Mouse (Mus musculus): ENCODE results near the gene Cdkn2d.
"Not testable (repeated sequence)": the region's sequence is repeated elsewhere in the genome, so short reads cannot be mapped to it uniquely, and the experiment has no call there.

Gene Cdkn2d

DNA sequence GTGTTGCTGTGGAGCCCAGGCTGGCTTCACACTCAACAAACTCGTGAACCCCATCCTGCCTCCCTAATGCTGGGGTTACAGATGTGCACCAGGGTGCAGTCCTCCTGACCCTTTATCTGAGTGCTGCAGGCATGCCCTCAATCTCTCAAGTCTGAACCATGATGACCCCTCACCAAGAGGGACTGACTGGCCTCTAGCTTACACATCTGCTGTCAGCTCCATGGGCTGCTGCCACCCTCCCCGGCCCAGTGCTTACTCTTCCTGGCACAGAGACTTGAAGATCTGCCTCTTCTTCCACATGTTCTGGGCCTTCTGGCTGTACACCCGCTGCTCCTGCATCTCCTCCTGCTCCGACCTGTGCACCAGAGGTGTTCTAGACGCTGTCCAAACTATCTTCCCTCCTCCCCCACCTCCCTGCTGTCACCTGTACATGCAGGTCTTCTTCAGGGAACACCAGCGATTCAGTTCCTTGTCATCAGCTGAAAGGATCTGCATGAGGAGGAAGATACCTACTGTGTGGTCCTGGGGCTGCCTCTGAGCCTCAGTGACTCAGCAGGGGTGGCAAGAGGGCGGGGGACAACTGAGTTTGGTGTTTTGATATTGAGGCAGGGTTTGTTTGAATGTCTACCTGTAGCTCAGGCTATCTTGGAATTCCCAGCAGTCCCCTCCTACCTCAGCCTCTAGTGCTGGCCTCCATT, 16.0 kb downstream of the Cdkn2d start:
- DNase-seq (ENCODE audit: low read depth) = no peak

DNA sequence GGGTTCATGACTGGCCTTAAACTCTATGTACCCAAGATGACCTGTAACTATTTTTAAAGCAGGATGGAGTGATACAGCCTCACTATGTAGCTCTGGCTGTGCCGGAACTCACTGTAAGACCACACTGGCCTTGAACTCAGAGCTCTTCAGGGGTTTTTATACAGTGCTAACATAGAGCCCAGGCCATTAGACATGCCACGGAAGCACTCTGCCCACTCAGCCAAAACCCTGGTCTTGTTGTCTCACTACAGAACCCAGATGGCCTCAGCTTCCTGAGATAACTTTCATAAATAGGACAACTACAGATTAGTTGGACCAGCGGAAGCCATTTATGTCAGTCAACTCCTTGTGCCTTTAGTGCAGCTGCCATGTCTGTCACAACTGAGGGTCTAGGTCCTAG, 16.9 kb downstream of the Cdkn2d start:
- no peak for DNase-seq (ENCODE audit: low read depth)

DNA sequence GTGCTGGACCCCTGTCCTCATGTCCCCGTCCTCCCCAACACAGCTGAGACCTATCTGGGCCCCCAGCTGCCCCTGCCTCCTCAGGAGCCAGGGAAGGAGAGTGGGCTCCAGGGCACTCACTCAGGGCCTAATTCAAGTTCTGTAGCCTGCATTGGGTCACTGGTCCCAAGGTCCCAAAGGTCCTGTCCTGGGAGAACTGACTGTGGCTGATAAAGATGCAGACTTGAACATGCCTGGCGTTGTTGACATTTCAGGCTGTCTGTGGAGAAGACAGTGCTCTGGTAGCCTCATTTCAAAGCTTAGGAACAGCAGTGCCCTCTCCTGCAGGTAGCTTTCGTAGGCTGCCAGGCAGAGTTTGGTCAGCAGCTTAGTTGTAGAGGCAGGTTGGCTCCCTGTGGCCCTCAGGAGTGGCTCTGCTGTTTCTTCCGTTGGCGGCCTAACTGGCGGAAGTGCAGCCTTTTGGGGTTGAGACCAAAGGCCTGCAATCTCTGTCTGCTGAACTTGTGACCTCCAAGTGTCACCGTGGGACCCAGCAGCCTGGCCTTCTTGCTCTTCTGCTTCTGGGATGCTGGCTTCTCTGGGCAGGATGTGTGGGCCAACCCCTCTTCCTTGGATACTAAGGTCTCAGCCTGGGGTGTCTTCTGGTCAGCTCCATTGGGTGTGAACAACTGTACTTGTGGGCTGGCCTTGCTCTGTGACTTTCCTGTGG, 17.5 kb downstream of the Cdkn2d start:
- DNase-seq (ENCODE audit: low read depth) = no peak

DNA sequence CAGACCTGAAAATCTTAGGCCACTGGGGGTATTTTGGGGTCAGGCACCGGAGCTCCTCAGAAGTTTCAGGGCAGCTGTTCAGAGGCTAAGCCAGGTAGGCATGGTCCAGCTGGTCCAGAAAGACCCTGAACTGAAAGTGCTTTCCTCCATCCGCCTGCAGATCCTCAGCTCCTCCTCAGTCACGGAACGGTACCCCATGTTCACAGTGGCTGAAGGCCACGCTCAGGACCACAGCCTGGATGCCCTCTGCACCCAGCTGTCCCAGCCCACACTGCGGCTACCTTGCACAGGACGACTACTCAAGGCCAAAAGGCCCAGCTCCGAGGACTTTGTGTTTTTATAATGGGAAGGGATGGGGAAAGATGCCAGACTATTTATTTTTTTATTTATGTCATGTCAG, 18.1 kb downstream of the Cdkn2d start:
- DNase-seq (ENCODE audit: low read depth) = no peak

DNA sequence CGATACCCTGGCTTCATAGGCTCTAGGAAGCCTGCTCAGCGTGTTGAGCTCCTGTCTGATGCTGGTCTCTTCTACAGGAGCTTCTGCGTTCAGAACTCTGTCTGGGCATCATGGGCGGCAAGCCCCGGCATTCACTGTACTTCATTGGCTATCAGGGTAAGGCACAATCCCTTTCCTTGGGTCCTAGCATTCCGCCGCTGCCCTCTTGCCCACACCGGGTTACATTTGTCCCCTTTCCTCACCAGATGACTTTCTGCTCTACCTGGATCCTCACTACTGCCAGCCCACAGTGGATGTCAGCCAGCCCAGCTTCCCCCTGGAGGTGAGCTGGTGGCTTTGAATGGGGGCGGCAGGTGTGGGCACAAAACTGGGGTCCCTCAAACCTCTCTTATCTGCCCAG, 18.8 kb downstream of the Cdkn2d start:
- no peak for DNase-seq (ENCODE audit: low read depth)

DNA sequence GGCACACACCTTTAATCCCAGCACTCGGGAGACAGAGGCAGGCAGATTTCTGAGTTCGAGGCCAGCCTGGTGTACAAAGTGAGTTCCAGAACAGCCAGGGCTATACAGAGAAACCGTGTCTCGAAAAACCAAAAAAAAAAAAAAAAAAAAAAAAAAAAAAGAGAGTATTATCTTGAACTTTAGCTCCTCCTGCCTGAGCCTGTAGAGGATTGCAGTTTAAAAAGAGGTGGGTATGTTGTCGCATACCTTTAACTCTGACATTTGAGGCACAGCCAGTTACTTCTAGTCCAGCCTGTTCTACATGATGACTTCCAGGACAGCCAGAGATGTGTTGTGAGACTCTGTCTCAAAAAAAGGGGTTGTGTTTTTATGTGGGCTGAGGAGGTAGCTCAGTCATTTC, 21.6 kb downstream of the Cdkn2d start:
- DNase-seq (ENCODE audit: low read depth) = not testable (repeated sequence)

DNA sequence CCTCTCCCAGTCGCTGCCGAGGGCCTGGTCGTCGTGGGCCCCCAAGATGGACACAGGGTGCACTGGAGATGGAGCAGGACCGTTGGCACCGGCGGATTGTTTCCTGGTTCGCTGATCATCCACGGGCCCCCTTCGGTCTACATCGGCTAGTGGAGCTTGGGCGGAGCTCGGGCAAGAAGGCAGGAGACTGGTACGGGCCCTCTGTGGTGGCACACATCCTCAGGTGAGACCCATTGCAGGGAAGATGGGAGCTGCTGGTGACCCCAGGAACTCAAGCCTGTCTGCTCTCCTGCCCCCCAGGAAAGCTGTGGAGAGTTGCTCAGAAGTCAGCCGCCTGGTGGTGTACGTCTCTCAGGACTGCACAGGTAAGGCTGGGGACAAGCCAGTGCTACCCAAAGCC, 22.9 kb downstream of the Cdkn2d start:
- DNase-seq (ENCODE audit: low read depth) = no peak

DNA sequence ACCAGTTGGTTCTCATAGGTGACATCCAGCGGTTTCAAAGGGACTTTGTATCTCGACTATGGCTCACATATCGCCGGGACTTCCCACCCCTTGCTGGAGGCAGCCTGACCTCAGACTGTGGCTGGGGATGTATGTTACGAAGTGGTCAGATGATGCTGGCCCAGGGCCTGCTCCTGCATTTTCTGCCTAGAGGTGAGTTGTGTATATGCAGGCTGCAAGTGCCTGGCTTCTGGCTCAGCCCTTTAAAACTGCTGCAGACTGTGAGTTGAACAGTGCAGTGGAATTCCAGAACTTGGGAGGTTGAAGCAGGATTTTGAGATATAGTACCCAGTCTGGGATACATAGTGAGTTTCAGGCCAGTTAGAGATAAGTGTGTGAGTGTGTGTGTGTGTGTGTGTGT, 24.3 kb downstream of the Cdkn2d start:
- no peak for DNase-seq (ENCODE audit: low read depth)

DNA sequence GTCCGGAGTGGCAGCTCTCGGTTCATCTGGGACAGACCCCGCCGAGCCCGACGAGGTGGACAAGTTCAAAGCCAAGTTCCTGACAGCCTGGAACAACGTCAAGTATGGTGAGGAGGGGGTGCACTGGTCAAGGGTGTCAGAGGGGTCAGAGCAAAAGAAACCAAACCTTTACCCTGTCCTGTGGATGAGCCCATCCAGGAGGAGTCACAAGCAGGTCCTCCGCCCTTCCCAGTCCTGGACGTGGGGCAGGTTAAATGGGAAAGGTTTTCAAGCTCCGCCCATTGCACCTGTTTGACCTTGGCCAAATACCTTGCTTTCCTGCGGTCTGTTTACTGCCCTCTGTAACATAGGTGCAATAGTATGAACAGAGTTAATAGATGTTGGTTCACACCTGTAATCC, 25.6 kb downstream of the Cdkn2d start:
- DNase-seq (ENCODE audit: low read depth) = no peak

DNA sequence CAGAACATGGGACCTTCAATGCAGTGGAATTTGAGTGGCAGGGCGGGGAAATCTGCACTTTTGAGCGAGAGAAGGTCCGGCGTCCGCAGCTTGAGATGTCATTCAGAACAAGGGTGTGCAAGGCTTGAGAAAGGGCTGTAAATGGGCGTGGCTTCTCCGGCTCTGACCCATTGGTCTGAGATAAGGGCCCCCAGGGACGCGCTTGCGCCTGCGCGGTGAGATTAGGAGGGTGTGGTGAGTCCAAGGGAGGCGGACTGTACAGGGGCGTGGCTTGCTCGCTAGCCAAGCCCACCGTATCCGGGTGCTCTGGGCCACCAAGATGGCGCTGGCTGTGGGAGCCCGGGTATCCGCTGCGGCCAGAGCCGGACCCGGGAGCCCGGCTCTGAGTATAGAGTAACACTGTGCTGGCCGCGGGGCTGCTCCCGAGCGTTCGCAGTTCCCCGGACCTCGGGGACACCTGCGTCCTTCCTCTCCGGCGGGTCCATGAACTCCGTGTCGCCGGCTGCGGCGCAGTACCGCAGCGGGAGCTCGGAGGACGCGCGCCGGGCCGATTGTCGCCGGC, 26.1 kb downstream of the Cdkn2d start, which contains the start of gene Atg4d:
Atg4d (plus strand) TSS at position 294 of the 562 bp plus-strand sequence.
- peak; percentile 99 for DNase-seq (ENCODE audit: low read depth)

DNA sequence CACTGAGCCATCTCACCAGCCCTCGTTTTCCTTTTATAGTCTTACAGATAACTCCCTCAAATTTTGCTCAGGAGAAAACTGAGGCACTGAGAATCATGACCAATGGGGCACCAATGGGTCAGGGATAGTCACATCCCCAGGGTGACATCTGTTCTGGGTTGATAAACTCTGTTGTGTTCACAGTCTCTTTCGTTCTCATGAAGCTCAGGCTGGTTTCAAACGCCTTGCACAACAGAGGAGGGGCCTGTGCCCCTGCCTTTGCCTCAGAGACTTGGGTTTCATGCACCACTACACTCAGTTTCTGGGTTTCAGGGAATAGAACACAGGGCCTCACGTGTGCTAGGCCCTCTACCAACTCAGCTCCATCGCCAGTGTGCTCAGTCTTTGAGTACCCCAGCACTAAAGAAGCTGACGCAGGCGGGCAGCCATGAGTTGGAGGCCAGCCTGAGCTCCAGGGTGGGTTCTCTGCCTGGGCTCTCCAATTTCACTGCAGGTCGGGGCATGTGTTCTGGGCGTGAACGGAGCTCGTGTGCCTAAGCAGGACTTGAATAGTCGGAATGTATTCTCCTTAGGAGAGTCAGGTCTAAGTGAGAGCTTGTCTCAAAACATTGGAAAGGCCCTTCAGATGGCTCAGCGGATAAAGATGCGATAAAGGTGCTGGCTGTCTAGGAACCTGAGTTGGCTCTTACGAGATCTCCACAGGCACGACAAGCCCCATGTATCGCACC, 26.8 kb downstream of the Cdkn2d start:
- no peak for DNase-seq (ENCODE audit: low read depth)

DNA sequence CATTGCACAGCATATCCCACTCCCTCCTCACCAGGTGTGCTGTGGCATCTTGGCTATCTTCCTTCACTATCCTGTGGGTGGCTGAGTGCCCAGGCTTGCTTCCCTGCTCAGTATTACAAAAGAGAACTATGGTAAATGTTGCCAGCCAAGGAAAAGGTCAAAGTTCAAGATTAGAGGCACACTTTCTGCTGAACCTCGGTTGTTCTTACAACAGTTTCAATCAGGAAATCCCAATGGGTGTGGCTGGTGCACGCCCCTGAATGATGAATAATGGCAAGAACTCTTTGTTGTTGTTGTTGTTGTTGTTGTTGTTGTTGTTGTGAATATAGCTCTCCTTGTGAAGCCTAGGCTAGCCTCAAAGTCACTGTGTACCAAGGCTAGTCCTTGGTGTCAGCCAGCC, 29.4 kb downstream of the Cdkn2d start:
- no peak for DNase-seq (ENCODE audit: low read depth)

DNA sequence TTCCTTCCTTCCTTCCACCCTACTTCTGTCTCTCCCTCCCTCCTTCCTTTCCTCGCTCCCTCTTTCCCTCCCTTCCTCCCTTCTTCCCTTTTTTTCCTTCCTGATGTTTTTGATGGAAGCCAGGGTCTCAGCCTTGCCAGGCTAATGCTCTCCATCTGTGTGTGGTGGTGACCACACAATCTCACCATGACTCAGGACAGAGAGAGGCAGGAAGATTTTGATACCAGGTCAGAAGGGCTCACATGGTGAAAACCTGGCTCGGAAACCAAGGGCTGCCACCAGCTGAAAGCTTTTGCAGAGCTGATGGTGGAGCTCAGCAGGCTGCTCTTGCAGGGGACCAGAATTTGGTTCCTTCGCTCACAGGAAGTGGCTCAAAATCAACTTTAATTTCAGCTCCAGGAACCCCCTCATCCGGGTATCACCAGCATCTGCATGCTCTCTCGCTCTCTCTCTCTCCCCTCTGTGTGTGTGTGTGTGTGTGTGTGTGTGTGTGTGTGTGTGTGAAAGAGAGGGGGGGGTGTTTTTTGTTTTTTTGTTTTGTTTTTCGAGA, 30.6 kb downstream of the Cdkn2d start:
- no peak for DNase-seq (ENCODE audit: low read depth)

DNA sequence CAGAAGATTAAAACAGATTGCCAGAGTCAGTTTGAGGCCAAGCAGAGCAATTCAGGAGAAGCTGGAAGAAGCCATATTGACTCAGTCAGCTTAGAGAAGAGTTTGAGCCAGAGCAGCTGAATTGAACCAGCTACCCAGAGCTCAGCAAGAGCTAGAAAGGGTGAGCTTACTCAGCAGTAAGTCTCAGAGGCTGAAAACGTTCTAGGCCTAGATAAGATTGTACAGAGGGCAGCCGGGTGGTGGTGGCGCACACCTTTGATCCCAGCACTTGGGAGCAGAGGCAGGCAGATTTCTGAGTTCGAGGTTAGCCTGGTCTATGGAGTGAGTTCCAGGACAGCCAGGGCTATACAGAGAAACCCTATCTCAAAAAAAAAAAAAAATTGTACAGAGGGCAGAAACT, 34.9 kb downstream of the Cdkn2d start:
- not testable (repeated sequence) for DNase-seq (ENCODE audit: low read depth)

DNA sequence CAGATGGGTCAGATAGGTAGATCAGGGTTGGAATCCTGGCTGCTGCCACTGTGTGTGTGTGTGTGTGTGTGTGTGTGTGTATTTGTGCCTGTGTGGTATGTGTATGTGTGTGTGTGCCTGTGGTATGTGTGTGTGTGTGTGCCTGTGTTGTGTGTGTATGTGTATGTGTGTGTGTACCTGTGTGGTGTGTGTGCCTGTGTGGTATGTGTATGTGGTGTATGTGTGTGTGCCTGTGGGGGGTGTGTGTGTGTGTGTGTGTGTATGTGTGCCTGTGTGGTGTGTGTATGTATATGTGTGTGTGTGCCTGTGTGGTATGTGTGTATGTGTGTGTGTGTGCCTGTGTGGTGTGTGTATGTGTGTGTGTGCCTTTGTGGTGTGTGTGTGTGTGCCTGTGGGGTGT, 36.5 kb downstream of the Cdkn2d start:
- DNase-seq (ENCODE audit: low read depth) = no peak

DNA sequence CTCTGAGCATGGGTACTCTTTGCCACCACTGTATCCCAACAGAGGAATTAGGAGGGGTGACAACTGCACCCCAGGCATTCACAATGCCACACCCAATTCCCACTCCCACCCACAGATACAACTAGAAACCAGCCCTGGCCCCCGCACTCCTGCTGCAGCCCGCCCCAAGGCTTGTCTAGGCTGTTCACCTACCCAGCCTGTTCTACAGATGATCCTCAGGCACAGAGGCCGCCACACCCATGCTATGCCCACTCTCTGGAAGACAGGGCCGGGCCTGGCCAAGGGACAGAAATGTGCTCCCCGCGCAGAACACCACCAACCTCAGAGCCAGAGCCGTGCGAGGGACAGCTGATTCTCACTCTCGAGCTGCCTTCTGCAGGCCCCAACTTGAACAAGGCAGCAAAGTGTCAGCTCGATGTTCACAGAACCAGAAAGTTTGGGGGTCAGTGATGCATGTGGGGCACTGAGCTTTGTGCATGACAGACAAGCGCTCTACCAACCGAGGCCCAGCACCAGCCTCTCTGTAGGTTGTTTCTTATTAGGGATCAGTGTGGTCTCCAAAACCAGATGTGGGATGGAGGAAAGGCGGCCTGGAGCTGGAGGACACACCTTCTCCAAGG, 40.0 kb downstream of the Cdkn2d start:
- no peak for DNase-seq (ENCODE audit: low read depth)

DNA sequence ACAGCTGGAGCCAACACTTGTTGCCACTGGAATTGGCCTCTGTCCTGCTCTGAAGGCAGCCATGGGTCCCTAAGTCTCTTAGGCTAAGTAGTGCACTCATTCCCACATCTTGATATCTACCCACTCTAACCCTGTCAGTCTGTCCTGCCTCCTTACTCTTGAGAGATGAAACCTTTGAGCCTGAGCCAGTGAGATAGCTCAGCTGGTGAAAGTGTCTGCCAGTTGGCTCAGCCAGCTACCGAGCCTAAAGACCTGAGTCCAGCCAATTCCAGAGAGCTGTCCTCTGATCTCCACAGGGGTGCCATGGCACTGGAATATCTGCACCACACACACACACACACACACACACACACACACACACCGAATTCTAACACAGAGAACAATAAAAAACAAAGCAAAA, 40.7 kb downstream of the Cdkn2d start:
- no peak for DNase-seq (ENCODE audit: low read depth)

DNA sequence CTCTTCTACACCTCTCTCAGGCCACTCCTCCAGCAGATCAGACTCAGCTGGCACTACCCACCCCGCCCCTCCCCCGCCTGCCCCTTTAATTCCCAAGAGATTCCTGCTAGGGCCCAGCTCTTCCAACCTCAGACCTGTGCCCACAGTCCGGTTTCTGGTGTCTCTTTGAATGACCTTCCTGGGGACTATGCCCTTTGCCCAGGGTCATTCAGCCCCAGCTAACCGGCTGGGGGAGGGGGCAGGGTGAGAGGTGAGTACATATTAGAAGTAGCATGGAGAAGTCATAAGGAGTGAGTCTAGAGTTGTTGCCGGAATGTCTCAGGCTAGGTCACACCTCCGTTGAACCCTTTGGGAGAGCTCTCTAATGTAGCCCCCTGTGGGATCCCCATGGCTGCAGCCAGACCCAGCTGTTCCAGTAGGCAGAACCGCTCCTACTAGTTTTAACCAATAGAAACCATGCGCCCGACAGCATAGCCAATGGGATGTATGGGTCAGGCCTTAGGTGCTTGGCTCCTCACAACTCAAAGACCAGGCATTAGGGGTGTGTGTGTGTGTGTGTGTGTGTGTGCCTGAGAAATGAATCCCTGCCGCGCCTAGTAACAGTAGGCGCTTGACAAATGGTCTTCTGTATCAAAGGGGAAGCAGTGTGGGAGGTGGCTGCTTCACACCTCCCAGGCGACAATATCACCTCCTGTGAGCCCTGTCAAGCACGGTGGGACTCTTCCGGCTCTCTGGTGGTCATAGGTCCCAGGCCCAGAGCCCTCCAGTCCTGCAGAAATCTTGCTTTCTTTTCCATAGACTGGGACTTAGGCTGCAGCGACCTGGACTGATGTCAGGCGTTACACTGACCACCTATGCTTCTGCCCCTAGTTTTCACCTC, 41.3 kb downstream of the Cdkn2d start:
- DNase-seq (ENCODE audit: low read depth) = no peak

DNA sequence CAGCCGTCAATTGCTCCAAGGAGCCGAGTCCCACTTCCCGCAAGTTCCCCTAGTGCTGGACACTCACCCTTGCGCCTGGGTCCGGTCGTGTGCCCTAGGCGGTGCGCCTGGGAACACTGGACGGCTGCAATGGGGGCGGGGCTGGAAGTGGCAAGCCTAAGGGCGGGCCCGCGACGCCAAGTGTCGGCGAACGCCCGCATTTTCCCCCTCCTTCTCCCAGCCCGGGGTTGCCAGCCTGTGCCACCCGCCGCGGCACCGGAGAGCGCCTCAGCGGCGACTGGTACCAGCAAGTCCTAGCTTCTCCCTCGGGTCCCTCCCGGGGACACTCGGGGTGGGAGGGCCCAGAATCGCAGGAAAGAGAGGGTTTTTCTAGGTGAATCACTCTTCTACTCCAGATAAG, 42.9 kb downstream of the Cdkn2d start, which contains the start of gene S1pr5:
S1pr5 (minus strand) TSS at position 118 of the 400 bp plus-strand sequence.
- no peak for DNase-seq (ENCODE audit: low read depth)

DNA sequence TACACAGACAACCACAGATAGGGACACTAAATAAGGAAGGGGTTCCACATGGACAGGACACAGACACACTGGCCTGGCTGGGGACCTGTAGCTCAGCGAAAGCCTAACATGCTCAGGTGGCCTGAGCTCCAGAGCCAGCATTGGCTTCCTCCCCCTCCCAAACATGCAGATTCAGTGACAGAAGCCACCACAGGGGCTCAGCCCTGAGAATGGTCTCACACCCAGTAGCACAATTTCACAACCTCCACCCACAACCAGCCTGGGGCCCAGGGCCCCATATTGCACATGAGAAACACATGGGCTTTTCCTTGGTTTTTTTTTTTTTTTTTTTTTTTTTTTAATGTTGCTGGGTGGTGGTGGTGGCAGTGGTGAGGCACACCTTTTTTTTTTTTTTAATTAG, 44.9 kb downstream of the Cdkn2d start:
- DNase-seq (ENCODE audit: low read depth) = no peak

DNA sequence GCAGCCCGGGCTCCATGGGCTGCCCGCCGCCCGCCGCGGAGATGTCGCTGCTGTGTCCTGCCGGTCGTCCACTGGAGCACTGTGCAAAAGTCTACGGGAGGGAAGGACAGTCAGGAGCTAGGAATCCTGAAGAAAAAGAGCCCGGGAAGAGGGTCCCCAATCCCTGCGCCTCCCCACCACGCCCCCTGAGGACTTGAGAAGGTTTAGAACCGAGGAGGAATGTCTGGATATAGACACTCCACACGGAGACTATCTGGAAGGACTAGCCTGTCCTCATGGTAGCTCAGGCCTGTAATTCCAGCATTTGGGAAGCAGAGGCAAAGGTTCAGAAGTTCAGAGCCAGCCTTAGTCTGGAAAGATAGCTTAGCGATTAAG, 46.1 kb downstream of the Cdkn2d start:
- no peak for DNase-seq (ENCODE audit: low read depth)
